Mouse (Mus musculus) liver, embryonic 16.5 days (tissue): ENCODE data around the gene Lamtor3. TPM values are rescaled to one million over a fixed set of nuclear protein-coding genes. Genes with fewer than 3 reads are reported as not detected.
A peak's percentile ranks its signal among the peaks of the same experiment; 100 is the strongest.

Experiments
- ATAC-seq: fragments of 200-750 bp; cut with Nextera tagmentation; 2 replicates; pipeline ENCODE4 v1.8.0; 2017; ENCODE audit warnings: low read depth, mild to moderate bottlenecking, moderate number of reproducible peaks, moderate library complexity
- H3K27ac ChIP-seq: fragments of 300-500 bp; sonication (generic); 2 replicates; pipeline ENCODE4 v1.5.1; 2014; ENCODE audit warnings: mild to moderate bottlenecking, low read length
- H3K27me3 ChIP-seq: fragments of 300-500 bp; sonication (generic); 2 replicates; pipeline ENCODE4 v1.6.1; 2014; ENCODE audit warnings: low read depth, low read length, mixed read lengths; ENCODE audit not compliant: control insufficient read depth, insufficient read depth
- H3K36me3 ChIP-seq: fragments of 300-500 bp; sonication (generic); 2 replicates; pipeline ENCODE4 v1.6.1; 2014; ENCODE audit warnings: mild to moderate bottlenecking; ENCODE audit not compliant: control insufficient read depth, insufficient read depth
- H3K4me1 ChIP-seq: fragments of 300-500 bp; sonication (generic); 2 replicates; pipeline ENCODE4 v1.6.1; 2014; ENCODE audit warnings: low read depth, low read length, mixed read lengths; ENCODE audit not compliant: control insufficient read depth
- H3K4me2 ChIP-seq: fragments of 300-500 bp; sonication (generic); 2 replicates; pipeline ENCODE4 v1.6.1; 2014; ENCODE audit warnings: low read depth, low read length, mixed read lengths
- H3K4me3 ChIP-seq: fragments of 300-500 bp; sonication (generic); 2 replicates; pipeline ENCODE4 v1.5.1; 2014; ENCODE audit warnings: low read depth, mild to moderate bottlenecking, low read length
- H3K9ac ChIP-seq: fragments of 300-500 bp; sonication (generic); 2 replicates; pipeline ENCODE4 v1.6.1; 2014; ENCODE audit warnings: low read depth, low read length
- H3K9me3 ChIP-seq: fragments of 300-500 bp; sonication (generic); replicated peaks from 2 replicates; pipeline ENCODE4 v1.6.1; 2016; ENCODE audit warnings: low read length; ENCODE audit not compliant: control insufficient read depth
- WGBS: fragments of 180-500 bp; shearing (Covaris S2); extraction: QIAGEN DNeasy Blood & Tissue Kit; methylation state at CpG from one replicate; pipeline ENCODE4 v1.1.7; 2014; ENCODE audit not compliant: insufficient replicate concordance; 5-methylcytosine and 5-hydroxymethylcytosine counted together
- polyA plus RNA-seq: library from polyadenylated mRNA; unstranded; fragments of >200 nt; fragmentation: Nextera tagmentation; extraction: Ambion mirVana; gene quantifications from 2 replicates; pipeline ENCODE4 v1.2.1, GENCODE M21; 2015

Lamtor3 gene
- polyA plus RNA-seq, 1 experiment from 2014 or later: 48.2 TPM

- H3K27me3 ChIP-seq: no peaks in the 10 kb centered on the region
- no peaks in the 10 kb centered on the region for H3K9me3 ChIP-seq
- no peak overlapping the region for H3K4me3 ChIP-seq
- no peak for ATAC-seq
- peak overlapping the region; percentile 19; the same call in 1 of the 2 replicates for H3K27ac ChIP-seq
- no peak overlapping the region for H3K4me2 ChIP-seq
- H3K4me1 ChIP-seq: peaks cover 69% of the 10 kb centered on the region
- WGBS: 60% methylated on average over 17 of the region's 17 CpGs
- H3K36me3 ChIP-seq: no peaks in the 10 kb centered on the region
- H3K9ac ChIP-seq: no peak overlapping the region
These were observed 57.6 kb downstream of the Lamtor3 start for GRCm38 (mm10) chr3:137975856-137976423.

- Histone ChIP-seq H3K27me3 (no peaks in the 10 kb centered on the region), H3K4me1 (peaks cover 62% of the 10 kb centered on the region), H3K4me2 (no peak overlapping the region), H3K9me3 (no peaks in the 10 kb centered on the region), H3K27ac (no peak overlapping the region), H3K9ac (peak overlapping the region; percentile 0; the same call in 1 of the 2 replicates), H3K4me3 (no peak overlapping the region), H3K36me3 (no peaks in the 10 kb centered on the region)
- WGBS: 47% methylated on average over 9 of the region's 9 CpGs
- ATAC-seq: no peak
These were observed 58.8 kb downstream of the Lamtor3 start for GRCm38 (mm10) chr3:137976943-137977628.

DNA sequence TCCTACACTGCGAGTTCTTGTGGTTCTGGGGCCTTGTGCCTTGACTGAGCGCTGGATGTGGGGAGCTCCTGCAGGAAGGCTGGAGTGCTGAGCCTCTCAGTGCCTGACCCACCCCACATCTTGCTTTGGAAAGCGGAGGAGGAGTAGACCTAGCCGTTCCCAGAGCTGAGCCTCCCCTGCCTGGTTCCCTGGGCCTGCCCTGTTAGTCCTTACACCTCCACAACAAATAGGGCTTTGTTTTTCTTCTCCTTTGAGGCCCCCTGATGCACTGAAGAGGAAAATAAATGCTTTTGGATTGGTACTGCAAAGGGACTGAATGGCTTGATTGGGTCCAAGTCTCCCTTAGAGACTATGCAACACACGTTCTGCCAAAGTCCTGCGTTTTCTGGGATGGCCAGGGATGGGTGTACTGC is 59.3 kb downstream of the Lamtor3 start:
- peak overlapping the region; percentile 7; the same call in 1 of the 2 replicates for H3K27ac ChIP-seq
- H3K4me2 ChIP-seq: no peak overlapping the region
- H3K4me1 ChIP-seq: peaks cover 56% of the 10 kb centered on the region
- peak overlapping the region; percentile 0; the same call in 1 of the 2 replicates for H3K9ac ChIP-seq
- WGBS: 54% methylated on average over 6 of the region's 6 CpGs
- no peaks in the 10 kb centered on the region for H3K9me3 ChIP-seq
- no peaks in the 10 kb centered on the region for H3K36me3 ChIP-seq
- no peaks in the 10 kb centered on the region for H3K27me3 ChIP-seq
- H3K4me3 ChIP-seq: no peak overlapping the region
- no peak for ATAC-seq

DNA sequence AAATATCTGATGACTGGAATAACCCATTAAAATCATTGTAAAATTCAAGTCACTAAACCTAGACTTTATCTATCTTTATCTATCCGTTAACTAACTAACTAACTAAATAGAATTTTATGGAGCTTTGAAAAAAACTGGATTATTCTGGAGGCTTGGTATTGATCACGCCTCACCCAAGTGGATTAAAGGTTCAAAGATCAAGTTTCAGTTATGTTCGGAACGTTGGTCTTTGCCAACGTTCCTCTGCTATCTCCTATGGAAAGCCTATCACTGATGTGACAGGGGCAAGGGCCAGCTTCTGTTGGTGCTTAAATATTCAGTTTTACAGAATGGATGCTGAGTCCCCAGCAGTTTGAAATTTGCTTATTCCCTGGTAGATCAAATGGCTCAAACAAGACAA is 59.9 kb downstream of the Lamtor3 start:
- 27% methylated on average over 5 of the region's 5 CpGs for WGBS

More for the DNA sequence above, 59.9 kb downstream of the Lamtor3 start:
- no peaks in the 10 kb centered on the region for H3K9me3 ChIP-seq
- no peak overlapping the region for H3K4me3 ChIP-seq
- H3K4me2 ChIP-seq: peak overlapping the region; percentile 22; the same call in 1 of the 2 replicates
- peaks cover 50% of the 10 kb centered on the region for H3K4me1 ChIP-seq
- ATAC-seq: no peak
- no peaks in the 10 kb centered on the region for H3K27me3 ChIP-seq
- H3K9ac ChIP-seq: no peak overlapping the region
- H3K36me3 ChIP-seq: no peaks in the 10 kb centered on the region
- H3K27ac ChIP-seq: peak overlapping the region; percentile 57

Other genes with a start within 250 kb of the Lamtor3 start
- not detected in 2 replicates for gene Gm21962, start 247.0 kb upstream of the Lamtor3 start, polyA plus RNA-seq
- 801 and 896 TPM in 2 replicates for gene H2afz, start 54.0 kb upstream of the Lamtor3 start, polyA plus RNA-seq
- gene Dnajb14, start 50.8 kb upstream of the Lamtor3 start, polyA plus RNA-seq: 3.0 and 4.3 TPM in 2 replicates
- gene Dapp1, start 63.0 kb downstream of the Lamtor3 start, polyA plus RNA-seq: 12.1 and 13.0 TPM in 2 replicates
- gene 1110002E22Rik, start 146.5 kb downstream of the Lamtor3 start, polyA plus RNA-seq: 0.07 and 0.30 TPM in 2 replicates
- gene Gm5105, start 148.9 kb downstream of the Lamtor3 start, polyA plus RNA-seq: not detected in 2 replicates
- gene Trmt10a, start 224.9 kb downstream of the Lamtor3 start, polyA plus RNA-seq: 4.5 and 4.8 TPM in 2 replicates
- gene Mttp, start 226.5 kb downstream of the Lamtor3 start, polyA plus RNA-seq: 45.6 and 48.8 TPM in 2 replicates